Mouse (Mus musculus) intestine, postnatal 0 days (tissue): ENCODE data around the gene Trpm1. TPM values are rescaled to one million over a fixed set of nuclear protein-coding genes. Genes with fewer than 3 reads are reported as not detected.

ENCODE experiments used
- ATAC-seq: fragments of 200-750 bp; cut with Nextera tagmentation; 2 replicates; pipeline ENCODE4 v1.8.0; 2017; ENCODE audit warnings: mild to moderate bottlenecking, moderate TSS enrichment, moderate library complexity
- H3K27ac ChIP-seq: fragments of 300-500 bp; sonication (generic); 2 replicates; pipeline ENCODE4 v1.5.1; 2014; ENCODE audit warnings: mild to moderate bottlenecking, low read depth, low read length, moderate library complexity
- H3K27me3 ChIP-seq: fragments of 300-500 bp; sonication (generic); replicated peaks from 2 replicates; pipeline ENCODE4 v1.6.1; 2014; ENCODE audit warnings: low read length, mixed read lengths; ENCODE audit not compliant: control insufficient read depth, insufficient read depth
- H3K36me3 ChIP-seq: fragments of 300-500 bp; sonication (generic); 2 replicates; pipeline ENCODE4 v1.6.1; 2014; ENCODE audit warnings: mild to moderate bottlenecking, moderate library complexity; ENCODE audit not compliant: control insufficient read depth, insufficient read depth
- H3K4me1 ChIP-seq: fragments of 300-500 bp; sonication (generic); replicated peaks from 2 replicates; pipeline ENCODE4 v1.6.1; 2014; ENCODE audit warnings: antibody characterized with exemption, low read length, mixed read lengths; ENCODE audit not compliant: control insufficient read depth, insufficient read depth
- H3K4me2 ChIP-seq: fragments of 300-500 bp; sonication (generic); replicated peaks from 2 replicates; pipeline ENCODE4 v1.6.1; 2014; ENCODE audit warnings: low read depth, mild to moderate bottlenecking, moderate library complexity
- H3K4me3 ChIP-seq: fragments of 300-500 bp; sonication (generic); 2 replicates; pipeline ENCODE4 v1.5.1; 2014; ENCODE audit warnings: low read depth, low read length
- H3K9ac ChIP-seq: fragments of 300-500 bp; sonication (generic); 2 replicates; pipeline ENCODE4 v1.6.1; 2014; ENCODE audit warnings: mild to moderate bottlenecking, low read depth, low read length
- H3K9me3 ChIP-seq: fragments of 300-500 bp; sonication (generic); 2 replicates; pipeline ENCODE4 v1.6.1; 2016; ENCODE audit warnings: mixed run types; ENCODE audit not compliant: control insufficient read depth
- CTCF ChIP-seq: sonication (generic); IDR thresholded peaks from 2 replicates; pipeline ENCODE4 v1.5.1; 2016; ENCODE audit warnings: low read depth, mild to moderate bottlenecking, control low read depth, antibody characterized with exemption, moderate library complexity
- WGBS: fragments of 180-500 bp; shearing (Covaris S2); extraction: QIAGEN DNeasy Blood & Tissue Kit; methylation state at CpG from one replicate; pipeline ENCODE4 v1.1.7; 2014; 5-methylcytosine and 5-hydroxymethylcytosine counted together
- polyA plus RNA-seq: library from polyadenylated mRNA; unstranded; fragments of >200 nt; fragmentation: Nextera tagmentation; extraction: Ambion mirVana; gene quantifications from 2 replicates; pipeline ENCODE4 v1.2.1, GENCODE M21; 2015

Gene Trpm1
- polyA plus RNA-seq, 1 experiment from 2014 or later: not detected

- 76% methylated on average over 5 of the region's 5 CpGs for WGBS
- ATAC-seq: no peak
- H3K9ac ChIP-seq: no peak overlapping the region
- H3K9me3 ChIP-seq: no peaks in the 10 kb centered on the region
- H3K4me1 ChIP-seq: no peaks in the 10 kb centered on the region
- TF ChIP-seq CTCF: no peak
- no peaks in the 10 kb centered on the region for H3K36me3 ChIP-seq
- H3K27ac ChIP-seq: no peak overlapping the region
- H3K27me3 ChIP-seq: no peaks in the 10 kb centered on the region
- no peak overlapping the region for H3K4me2 ChIP-seq
- no peak overlapping the region for H3K4me3 ChIP-seq
These were observed 74.0 kb downstream of the Trpm1 start for GRCm38 (mm10) chr7:64227586-64227985.

- no peaks in the 10 kb centered on the region for H3K27me3 ChIP-seq
- no peak overlapping the region for H3K4me3 ChIP-seq
- 60% methylated on average over 2 of the region's 2 CpGs for WGBS
- H3K4me2 ChIP-seq: no peak overlapping the region
- no peaks in the 10 kb centered on the region for H3K36me3 ChIP-seq
- H3K9ac ChIP-seq: no peak overlapping the region
- no peak for ATAC-seq
- H3K9me3 ChIP-seq: no peaks in the 10 kb centered on the region
- no peaks in the 10 kb centered on the region for H3K4me1 ChIP-seq
- no peak for TF ChIP-seq CTCF
- H3K27ac ChIP-seq: no peak overlapping the region
These were observed 74.7 kb downstream of the Trpm1 start for GRCm38 (mm10) chr7:64228300-64228699.

GRCm38 (mm10) chr7:64229911-64230310 lies 76.3 kb downstream of the Trpm1 start:
- 81% methylated on average over 8 of the region's 8 CpGs for WGBS
- H3K4me2 ChIP-seq: no peak overlapping the region
- ATAC-seq: no peak
- H3K27me3 ChIP-seq: no peaks in the 10 kb centered on the region
- no peak overlapping the region for H3K4me3 ChIP-seq
- H3K27ac ChIP-seq: no peak overlapping the region
- H3K9me3 ChIP-seq: no peaks in the 10 kb centered on the region
- H3K9ac ChIP-seq: no peak overlapping the region
- no peaks in the 10 kb centered on the region for H3K36me3 ChIP-seq
- TF ChIP-seq CTCF: no peak
- no peaks in the 10 kb centered on the region for H3K4me1 ChIP-seq

- WGBS: 100% methylated on average over 1 of the region's 1 CpGs
These were observed 77.4 kb downstream of the Trpm1 start for GRCm38 (mm10) chr7:64231001-64231400.

GRCm38 (mm10) chr7:64231996-64232395 lies 78.4 kb downstream of the Trpm1 start:
- Histone ChIP-seq H3K27me3 (no peaks in the 10 kb centered on the region), H3K9me3 (no peaks in the 10 kb centered on the region), H3K4me1 (no peaks in the 10 kb centered on the region), H3K36me3 (no peaks in the 10 kb centered on the region), H3K4me2 (no peak overlapping the region), H3K9ac (no peak overlapping the region), H3K27ac (no peak overlapping the region), H3K4me3 (no peak overlapping the region)
- no peak for TF ChIP-seq CTCF
- WGBS: 64% methylated on average over 2 of the region's 2 CpGs
- ATAC-seq: no peak

More at GRCm38 (mm10) chr7:64231001-64231400, 77.4 kb downstream of the Trpm1 start:
- Histone ChIP-seq H3K9ac (no peak overlapping the region), H3K4me3 (no peak overlapping the region), H3K27me3 (no peaks in the 10 kb centered on the region), H3K36me3 (no peaks in the 10 kb centered on the region), H3K4me2 (no peak overlapping the region), H3K4me1 (no peaks in the 10 kb centered on the region), H3K9me3 (no peaks in the 10 kb centered on the region), H3K27ac (no peak overlapping the region)
- ATAC-seq: no peak
- TF ChIP-seq CTCF: peak; percentile 24

GRCm38 (mm10) chr7:64234310-64234820 lies 80.7 kb downstream of the Trpm1 start:
- H3K4me1 ChIP-seq: no peaks in the 10 kb centered on the region
- no peaks in the 10 kb centered on the region for H3K9me3 ChIP-seq
- no peaks in the 10 kb centered on the region for H3K27me3 ChIP-seq
- ATAC-seq: no peak
- H3K4me2 ChIP-seq: no peak overlapping the region
- H3K4me3 ChIP-seq: no peak overlapping the region
- no peak overlapping the region for H3K27ac ChIP-seq
- H3K36me3 ChIP-seq: no peaks in the 10 kb centered on the region
- WGBS: 91% methylated on average over 5 of the region's 5 CpGs
- TF ChIP-seq CTCF: no peak
- no peak overlapping the region for H3K9ac ChIP-seq

- Histone ChIP-seq H3K9me3 (no peaks in the 10 kb centered on the region), H3K4me2 (no peak overlapping the region), H3K27ac (no peak overlapping the region), H3K36me3 (no peaks in the 10 kb centered on the region), H3K9ac (no peak overlapping the region), H3K4me1 (no peaks in the 10 kb centered on the region), H3K27me3 (no peaks in the 10 kb centered on the region), H3K4me3 (no peak overlapping the region)
- ATAC-seq: no peak
- 64% methylated on average over 4 of the region's 4 CpGs for WGBS
- TF ChIP-seq CTCF: no peak
These were observed 82.9 kb downstream of the Trpm1 start for GRCm38 (mm10) chr7:64236521-64236920.
